Mouse (Mus musculus): Measurements from ENCODE around the gene Uck2. TPM values are rescaled to one million over a fixed set of nuclear protein-coding genes. Genes with fewer than 3 reads are reported as not detected.

Uck2 gene
- polyA plus RNA-seq, 1 experiment from 2014 or later: 54.8 TPM

- Histone ChIP-seq H3K4me1 (ENCODE audit: control insufficient read depth, insufficient read depth, low read length) (peaks cover 22% of the 10 kb centered on the region), H3K27ac (replicated peaks; ENCODE audit: low read depth, low read length) (no peak overlapping the region), H3K4me2 (ENCODE audit: low read depth, low read length) (no peak overlapping the region), H3K9me3 (ENCODE audit: control insufficient read depth, low read length) (no peaks in the 10 kb centered on the region), H3K9ac (ENCODE audit: low read depth, low read length) (no peak overlapping the region), H3K4me3 (ENCODE audit: low read depth, low read length) (no peak overlapping the region), H3K27me3 (replicated peaks; ENCODE audit: control insufficient read depth, insufficient read depth, low read length) (no peaks in the 10 kb centered on the region), H3K36me3 (ENCODE audit: control insufficient read depth, insufficient read depth, low read length) (no peaks in the 10 kb centered on the region)
- ATAC-seq (ENCODE audit: low read depth) (no peak), DNase-seq (ENCODE audit: low spot score) (no peak)
- WGBS: 72% methylated on average over 3 of the region's 3 CpGs
These were observed 43.6 kb downstream of the Uck2 start for GRCm38 (mm10) chr1:167241487-167241886.

- no peak overlapping the region for H3K4me3 ChIP-seq (ENCODE audit: low read depth, low read length)
- no peak for DNase-seq (ENCODE audit: low spot score)
- 43% methylated on average over 5 of the region's 5 CpGs for WGBS
These were observed 44.8 kb downstream of the Uck2 start for GRCm38 (mm10) chr1:167240361-167240760.

GRCm38 (mm10) chr1:167239916-167240315 is 45.2 kb downstream of the Uck2 start:
- DNase-seq (ENCODE audit: low spot score) (no peak), ATAC-seq (ENCODE audit: low read depth) (no peak)
- Histone ChIP-seq H3K9me3 (ENCODE audit: control insufficient read depth, low read length) (no peaks in the 10 kb centered on the region), H3K36me3 (ENCODE audit: control insufficient read depth, insufficient read depth, low read length) (peaks cover 7% of the 10 kb centered on the region; the same call in 1 of the 2 replicates), H3K27me3 (replicated peaks; ENCODE audit: control insufficient read depth, insufficient read depth, low read length) (no peaks in the 10 kb centered on the region), H3K4me2 (ENCODE audit: low read depth, low read length) (no peak overlapping the region), H3K27ac (replicated peaks; ENCODE audit: low read depth, low read length) (no peak overlapping the region), H3K4me1 (ENCODE audit: control insufficient read depth, insufficient read depth, low read length) (peaks cover 14% of the 10 kb centered on the region), H3K9ac (ENCODE audit: low read depth, low read length) (no peak overlapping the region), H3K4me3 (ENCODE audit: low read depth, low read length) (no peak overlapping the region)
- 52% methylated on average over 12 of the region's 12 CpGs for WGBS

More at GRCm38 (mm10) chr1:167240361-167240760, 44.8 kb downstream of the Uck2 start:
- Histone ChIP-seq H3K27me3 (replicated peaks; ENCODE audit: control insufficient read depth, insufficient read depth, low read length) (no peaks in the 10 kb centered on the region), H3K9me3 (ENCODE audit: control insufficient read depth, low read length) (no peaks in the 10 kb centered on the region), H3K27ac (replicated peaks; ENCODE audit: low read depth, low read length) (no peak overlapping the region), H3K9ac (ENCODE audit: low read depth, low read length) (no peak overlapping the region), H3K4me2 (ENCODE audit: low read depth, low read length) (no peak overlapping the region), H3K4me1 (ENCODE audit: control insufficient read depth, insufficient read depth, low read length) (peaks cover 18% of the 10 kb centered on the region), H3K36me3 (ENCODE audit: control insufficient read depth, insufficient read depth, low read length) (0 out of 2 replicates have a peak, but pooled peaks cover 3% of the 10 kb centered on the region)
- no peak for ATAC-seq (ENCODE audit: low read depth)

GRCm38 (mm10) chr1:167237798-167238197 is 47.3 kb downstream of the Uck2 start:
- Histone ChIP-seq H3K4me2 (ENCODE audit: low read depth, low read length) (no peak overlapping the region), H3K27ac (replicated peaks; ENCODE audit: low read depth, low read length) (no peak overlapping the region), H3K9ac (ENCODE audit: low read depth, low read length) (no peak overlapping the region), H3K9me3 (ENCODE audit: control insufficient read depth, low read length) (no peaks in the 10 kb centered on the region), H3K4me3 (ENCODE audit: low read depth, low read length) (no peak overlapping the region), H3K36me3 (ENCODE audit: control insufficient read depth, insufficient read depth, low read length) (peaks cover 28% of the 10 kb centered on the region), H3K4me1 (ENCODE audit: control insufficient read depth, insufficient read depth, low read length) (peaks cover 3% of the 10 kb centered on the region; the same call in 1 of the 2 replicates), H3K27me3 (replicated peaks; ENCODE audit: control insufficient read depth, insufficient read depth, low read length) (no peaks in the 10 kb centered on the region)
- DNase-seq (ENCODE audit: low spot score) (no peak), ATAC-seq (ENCODE audit: low read depth) (no peak)
- WGBS: 79% methylated on average over 10 of the region's 11 CpGs

- DNase-seq (ENCODE audit: low spot score): no peak
- 72% methylated on average over 8 of the region's 8 CpGs for WGBS
- peaks cover under 1% of the 10 kb centered on the region; the same call in 1 of the 2 replicates for H3K4me1 ChIP-seq (ENCODE audit: control insufficient read depth, insufficient read depth, low read length)
These were observed 48.3 kb downstream of the Uck2 start for GRCm38 (mm10) chr1:167236790-167237189.

GRCm38 (mm10) chr1:167234344-167234743 is 50.8 kb downstream of the Uck2 start:
- ATAC-seq (ENCODE audit: low read depth) (no peak), DNase-seq (ENCODE audit: low spot score) (no peak)
- Histone ChIP-seq H3K4me2 (ENCODE audit: low read depth, low read length) (no peak overlapping the region), H3K36me3 (ENCODE audit: control insufficient read depth, insufficient read depth, low read length) (peaks cover 39% of the 10 kb centered on the region), H3K27ac (replicated peaks; ENCODE audit: low read depth, low read length) (no peak overlapping the region), H3K27me3 (replicated peaks; ENCODE audit: control insufficient read depth, insufficient read depth, low read length) (no peaks in the 10 kb centered on the region), H3K4me3 (ENCODE audit: low read depth, low read length) (no peak overlapping the region), H3K9ac (ENCODE audit: low read depth, low read length) (no peak overlapping the region), H3K4me1 (ENCODE audit: control insufficient read depth, insufficient read depth, low read length) (no peaks in the 10 kb centered on the region), H3K9me3 (ENCODE audit: control insufficient read depth, low read length) (no peaks in the 10 kb centered on the region)
- 91% methylated on average over 10 of the region's 10 CpGs for WGBS

More at GRCm38 (mm10) chr1:167236790-167237189, 48.3 kb downstream of the Uck2 start:
- peaks cover 31% of the 10 kb centered on the region for H3K36me3 ChIP-seq (ENCODE audit: control insufficient read depth, insufficient read depth, low read length)
- H3K9me3 ChIP-seq (ENCODE audit: control insufficient read depth, low read length): no peaks in the 10 kb centered on the region
- no peaks in the 10 kb centered on the region for H3K27me3 ChIP-seq (replicated peaks; ENCODE audit: control insufficient read depth, insufficient read depth, low read length)
- no peak overlapping the region for H3K4me2 ChIP-seq (ENCODE audit: low read depth, low read length)
- H3K27ac ChIP-seq (replicated peaks; ENCODE audit: low read depth, low read length): no peak overlapping the region
- no peak overlapping the region for H3K4me3 ChIP-seq (ENCODE audit: low read depth, low read length)
- ATAC-seq (ENCODE audit: low read depth): no peak
- no peak overlapping the region for H3K9ac ChIP-seq (ENCODE audit: low read depth, low read length)

- no peak for ATAC-seq (ENCODE audit: low read depth)
- Histone ChIP-seq H3K9me3 (ENCODE audit: control insufficient read depth, low read length) (no peaks in the 10 kb centered on the region), H3K27me3 (replicated peaks; ENCODE audit: control insufficient read depth, insufficient read depth, low read length) (no peaks in the 10 kb centered on the region), H3K4me2 (ENCODE audit: low read depth, low read length) (no peak overlapping the region), H3K4me1 (ENCODE audit: control insufficient read depth, insufficient read depth, low read length) (no peaks in the 10 kb centered on the region), H3K4me3 (ENCODE audit: low read depth, low read length) (no peak overlapping the region), H3K36me3 (ENCODE audit: control insufficient read depth, insufficient read depth, low read length) (peaks cover 49% of the 10 kb centered on the region), H3K9ac (ENCODE audit: low read depth, low read length) (no peak overlapping the region), H3K27ac (replicated peaks; ENCODE audit: low read depth, low read length) (no peak overlapping the region)
- DNase-seq (ENCODE audit: low spot score): no peak
- WGBS: 74% methylated on average over 7 of the region's 7 CpGs
These were observed 52.2 kb downstream of the Uck2 start for GRCm38 (mm10) chr1:167232918-167233317.

GRCm38 (mm10) chr1:167231612-167232283 is 53.4 kb downstream of the Uck2 start:
- no peak for DNase-seq (ENCODE audit: low spot score)

More at GRCm38 (mm10) chr1:167231612-167232283, 53.4 kb downstream of the Uck2 start:
- Histone ChIP-seq H3K9ac (ENCODE audit: low read depth, low read length) (no peak overlapping the region), H3K27ac (replicated peaks; ENCODE audit: low read depth, low read length) (no peak overlapping the region), H3K4me3 (ENCODE audit: low read depth, low read length) (no peak overlapping the region), H3K27me3 (replicated peaks; ENCODE audit: control insufficient read depth, insufficient read depth, low read length) (no peaks in the 10 kb centered on the region), H3K4me1 (ENCODE audit: control insufficient read depth, insufficient read depth, low read length) (no peaks in the 10 kb centered on the region), H3K4me2 (ENCODE audit: low read depth, low read length) (no peak overlapping the region), H3K9me3 (ENCODE audit: control insufficient read depth, low read length) (no peaks in the 10 kb centered on the region), H3K36me3 (ENCODE audit: control insufficient read depth, insufficient read depth, low read length) (peaks cover 50% of the 10 kb centered on the region)
- WGBS: 79% methylated on average over 13 of the region's 17 CpGs
- ATAC-seq (ENCODE audit: low read depth): no peak
